Mouse (Mus musculus) MEL (cell line): ENCODE results near the gene Nkx2-1. TPM values are rescaled to one million over a fixed set of nuclear protein-coding genes. Genes with fewer than 3 reads are reported as not detected.

Experiments
- DNase-seq: peaks from one replicate; pipeline ENCODE4 v3.0.0; 2011; ENCODE audit warnings: low read depth, low spot score
- H3K27ac ChIP-seq: 2 replicates; pipeline ENCODE4 v1.5.1; 2012; ENCODE audit warnings: low read depth, mild to moderate bottlenecking, control low read depth, low read length, moderate library complexity; ENCODE audit not compliant: control insufficient read depth
- H3K27me3 ChIP-seq, 2 experiments: fragments of 150-350 bp in 1 of 2; sonication (generic) in 1 of 2; 2 replicates each; pipeline ENCODE4 v1.6.1; 2012; ENCODE audit warnings: low read length in 2 of 2, mild to moderate bottlenecking in 2 of 2, improper control_type of control experiment in 1 of 2, moderate library complexity in 1 of 2; ENCODE audit not compliant: insufficient read depth in 2 of 2, control insufficient read depth in 1 of 2
- H3K36me3 ChIP-seq, 2 experiments: 2 replicates each; pipeline ENCODE4 v1.6.1; 2012 to 2014; ENCODE audit warnings: low read length in 2 of 2, improper control_type of control experiment in 1 of 2, inconsistent platforms in 1 of 2, mild to moderate bottlenecking in 1 of 2; ENCODE audit not compliant: insufficient read depth in 2 of 2, control insufficient read depth in 1 of 2
- H3K4me1 ChIP-seq, 2 experiments: fragments of 150-350 bp in 1 of 2; sonication (generic) in 1 of 2; 2 replicates each; pipeline ENCODE4 v1.6.1; 2012; ENCODE audit warnings: low read length in 2 of 2, improper control_type of control experiment in 1 of 2, mild to moderate bottlenecking in 1 of 2; ENCODE audit not compliant: insufficient read depth in 2 of 2, control insufficient read depth in 1 of 2
- H3K4me3 ChIP-seq, 2 experiments: fragments of 150-350 bp in 1 of 2; sonication (generic) in 1 of 2; 2 replicates each; pipeline ENCODE4 v1.5.1; 2012; ENCODE audit warnings: low read depth in 2 of 2, low read length in 2 of 2, mild to moderate bottlenecking in 2 of 2, moderate library complexity in 2 of 2, control low read depth in 1 of 2, improper control_type of control experiment in 1 of 2; ENCODE audit not compliant: control insufficient read depth in 1 of 2, insufficient read depth in 1 of 2
- H3K79me2 ChIP-seq: 2 replicates; pipeline ENCODE4 v1.6.1; 2012; ENCODE audit warnings: mild to moderate bottlenecking, low read length, moderate library complexity; ENCODE audit not compliant: control insufficient read depth, poor library complexity, insufficient read depth
- H3K9ac ChIP-seq: 2 replicates; pipeline ENCODE4 v1.6.1; 2012; ENCODE audit warnings: low read depth, mild to moderate bottlenecking, control low read depth, low read length, moderate library complexity; ENCODE audit not compliant: control insufficient read depth, poor library complexity, severe bottlenecking
- H3K9me3 ChIP-seq: fragments of 150-350 bp; sonication (generic); replicated peaks from 2 replicates; pipeline ENCODE4 v1.6.1; 2012; ENCODE audit warnings: mild to moderate bottlenecking, low read length, improper control_type of control experiment, moderate library complexity; ENCODE audit not compliant: insufficient read depth
- BHLHE40 ChIP-seq: IDR thresholded peaks from 2 replicates; pipeline ENCODE4 v1.6.1; 2012; ENCODE audit warnings: low read depth, mild to moderate bottlenecking, inconsistent platforms, low read length, improper control_type of control experiment, borderline replicate concordance
- E2F4 ChIP-seq: IDR thresholded peaks from 2 replicates; pipeline ENCODE4 v1.6.1; 2011; ENCODE audit warnings: low read depth, low read length, improper control_type of control experiment, borderline replicate concordance
- ETS1 ChIP-seq: IDR thresholded peaks from 2 replicates; pipeline ENCODE4 v1.6.1; 2012; ENCODE audit warnings: low read depth, mild to moderate bottlenecking, inconsistent platforms, low read length, improper control_type of control experiment, moderate library complexity
- GABPA ChIP-seq: IDR thresholded peaks from 2 replicates; pipeline ENCODE4 v1.6.1; 2012; ENCODE audit warnings: low read depth, mild to moderate bottlenecking, inconsistent platforms, low read length, improper control_type of control experiment, moderate library complexity
- GATA1 ChIP-seq: IDR thresholded peaks from 2 replicates; pipeline ENCODE4 v1.6.1; 2011; ENCODE audit warnings: low read depth, low read length, improper control_type of control experiment
- HCFC1 ChIP-seq: IDR thresholded peaks from 2 replicates; pipeline ENCODE4 v1.6.1; 2012; ENCODE audit warnings: low read depth, mild to moderate bottlenecking, inconsistent platforms, low read length, improper control_type of control experiment, moderate library complexity
- MAFK ChIP-seq: IDR thresholded peaks from 2 replicates; pipeline ENCODE4 v1.6.1; 2011; ENCODE audit warnings: low read depth, mild to moderate bottlenecking, low read length, improper control_type of control experiment, borderline replicate concordance
- MAZ ChIP-seq: IDR thresholded peaks from 2 replicates; pipeline ENCODE4 v1.6.1; 2012; ENCODE audit warnings: low read depth, mild to moderate bottlenecking, inconsistent platforms, low read length, improper control_type of control experiment
- MYC ChIP-seq: IDR thresholded peaks from 2 replicates; pipeline ENCODE4 v1.6.1; 2011; ENCODE audit warnings: low read depth, mild to moderate bottlenecking, low read length, improper control_type of control experiment, moderate library complexity
- POLR2AphosphoS2 ChIP-seq: IDR thresholded peaks from 2 replicates; pipeline ENCODE4 v1.6.1; 2011; ENCODE audit warnings: low read length, improper control_type of control experiment
- SIN3A ChIP-seq: IDR thresholded peaks from 2 replicates; pipeline ENCODE4 v1.6.1; 2012; ENCODE audit warnings: low read length, improper control_type of control experiment, inconsistent platforms
- UBTF ChIP-seq: IDR thresholded peaks from 2 replicates; pipeline ENCODE4 v1.6.1; 2012; ENCODE audit warnings: low read depth, mild to moderate bottlenecking, inconsistent platforms, low read length, improper control_type of control experiment, moderate library complexity, borderline replicate concordance; ENCODE audit not compliant: insufficient read depth
- USF1 ChIP-seq: IDR thresholded peaks from 2 replicates; pipeline ENCODE4 v1.6.1; 2014; ENCODE audit warnings: low read depth, mild to moderate bottlenecking, inconsistent platforms, low read length, improper control_type of control experiment, moderate library complexity
- USF2 ChIP-seq, 2 experiments: IDR thresholded peaks; 2 replicates each; pipeline ENCODE4 v1.6.1; 2011 to 2012; ENCODE audit warnings: improper control_type of control experiment in 2 of 2, low read length in 2 of 2, borderline replicate concordance in 1 of 2, inconsistent platforms in 1 of 2, low read depth in 1 of 2, mild to moderate bottlenecking in 1 of 2; ENCODE audit not compliant: insufficient read depth in 1 of 2
- ZC3H11A ChIP-seq: IDR thresholded peaks from 2 replicates; pipeline ENCODE4 v1.6.1; 2012; ENCODE audit warnings: low read depth, mild to moderate bottlenecking, inconsistent platforms, low read length, improper control_type of control experiment
- ZKSCAN1 ChIP-seq: IDR thresholded peaks from 2 replicates; pipeline ENCODE4 v1.6.1; 2012; ENCODE audit warnings: low read depth, mild to moderate bottlenecking, inconsistent platforms, low read length, improper control_type of control experiment, moderate library complexity
- ZMIZ1 ChIP-seq: IDR thresholded peaks from 2 replicates; pipeline ENCODE4 v1.6.1; 2012; ENCODE audit warnings: low read depth, mild to moderate bottlenecking, inconsistent platforms, low read length, improper control_type of control experiment, moderate library complexity
- polyA plus RNA-seq, 2 experiments: library from polyadenylated mRNA; stranded (reverse) in 1 of 2; unstranded in 1 of 2; fragments of >175 nt in 1 of 2; fragments of >200 nt in 1 of 2; gene quantifications; 2 replicates each; pipeline versions ENCODE4 v1.2.1 to v1.2.4; 2012; ENCODE audit warnings: low replicate concordance in 2 of 2, low read depth in 1 of 2; ENCODE audit not compliant: insufficient read length in 2 of 2, insufficient read depth in 1 of 2, missing spikeins in 1 of 2
- total RNA-seq: library from RNA; depleted of rRNA; stranded (reverse); fragments of 300-350 nt; gene quantifications from 2 replicates; pipeline ENCODE4 v1.2.3, GENCODE M21; 2012

Gene Nkx2-1
- total and polyA plus RNA-seq, 3 experiments = not detected

- Histone ChIP-seq H3K9ac (no peak overlapping the region), H3K36me3 (no peaks in the 10 kb centered on the region), H3K9me3 (no peaks in the 10 kb centered on the region), H3K4me3 (no peak overlapping the region)
- no peak for TF ChIP-seq GABPA
- no peak for TF ChIP-seq GATA1
- no peak for TF ChIP-seq MYC
- TF ChIP-seq E2F4 = no peak
- no peak for TF ChIP-seq ZC3H11A
- no peak for TF ChIP-seq ETS1
- TF ChIP-seq BHLHE40 = no peak
- no peak for TF ChIP-seq USF1
- TF ChIP-seq ZMIZ1 = no peak
- no peak for TF ChIP-seq UBTF
- no peak for TF ChIP-seq ZKSCAN1
- TF ChIP-seq HCFC1 = no peak
- TF ChIP-seq, all 39 proteins: peak for 0
- no peak for DNase-seq
- peaks cover 0 to 5% of the 10 kb centered on the region in 2 experiments; a peak in 3 of 4 replicates for H3K27me3 ChIP-seq
- H3K27ac ChIP-seq = no peak overlapping the region
- H3K79me2 ChIP-seq = no peaks in the 10 kb centered on the region
- H3K4me1 ChIP-seq = no peaks in the 10 kb centered on the region
Measured at GRCm38 (mm10) chr12:56519738-56520191, 16.9 kb downstream of the Nkx2-1 start.

GRCm38 (mm10) chr12:56519071-56519737, 17.5 kb downstream of the Nkx2-1 start:
- no peak for TF ChIP-seq SIN3A
- no peak for TF ChIP-seq ZKSCAN1
- no peak for TF ChIP-seq MYC
- no peak for TF ChIP-seq ETS1
- TF ChIP-seq MAFK = no peak
- no peak for TF ChIP-seq POLR2AphosphoS2
- TF ChIP-seq MAZ = no peak
- no peak for TF ChIP-seq ZC3H11A
- TF ChIP-seq USF2 (IDR thresholded peaks at IDR 0.05; ENCODE audit: borderline replicate concordance in 1 of 2, insufficient read depth in 1 of 2, low read depth in 1 of 2, low read length in 2 of 2) = no peak
- Histone ChIP-seq H3K4me1 (no peaks in the 10 kb centered on the region), H3K36me3 (no peaks in the 10 kb centered on the region), H3K9me3 (no peaks in the 10 kb centered on the region), H3K27ac (no peak overlapping the region), H3K27me3 (peaks cover 0 to 5% of the 10 kb centered on the region in 2 experiments; a peak in 3 of 4 replicates), H3K9ac (no peak overlapping the region), H3K4me3 (no peak overlapping the region), H3K79me2 (no peaks in the 10 kb centered on the region)
- DNase-seq = no peak
